Mouse (Mus musculus) right cerebral cortex, adult 2 months (tissue): ENCODE results near the gene Hint1.
"Not testable (repeated sequence)": the region's sequence is repeated elsewhere in the genome, so short reads cannot be mapped to it uniquely, and the experiment has no call there.

Source experiments
- DNase-seq, 2 experiments: peaks; one replicate each; pipeline ENCODE4 v3.0.0; 2021 to 2022; ENCODE audit warnings: low spot score in 2 of 2

The Hint1 gene

DNA sequence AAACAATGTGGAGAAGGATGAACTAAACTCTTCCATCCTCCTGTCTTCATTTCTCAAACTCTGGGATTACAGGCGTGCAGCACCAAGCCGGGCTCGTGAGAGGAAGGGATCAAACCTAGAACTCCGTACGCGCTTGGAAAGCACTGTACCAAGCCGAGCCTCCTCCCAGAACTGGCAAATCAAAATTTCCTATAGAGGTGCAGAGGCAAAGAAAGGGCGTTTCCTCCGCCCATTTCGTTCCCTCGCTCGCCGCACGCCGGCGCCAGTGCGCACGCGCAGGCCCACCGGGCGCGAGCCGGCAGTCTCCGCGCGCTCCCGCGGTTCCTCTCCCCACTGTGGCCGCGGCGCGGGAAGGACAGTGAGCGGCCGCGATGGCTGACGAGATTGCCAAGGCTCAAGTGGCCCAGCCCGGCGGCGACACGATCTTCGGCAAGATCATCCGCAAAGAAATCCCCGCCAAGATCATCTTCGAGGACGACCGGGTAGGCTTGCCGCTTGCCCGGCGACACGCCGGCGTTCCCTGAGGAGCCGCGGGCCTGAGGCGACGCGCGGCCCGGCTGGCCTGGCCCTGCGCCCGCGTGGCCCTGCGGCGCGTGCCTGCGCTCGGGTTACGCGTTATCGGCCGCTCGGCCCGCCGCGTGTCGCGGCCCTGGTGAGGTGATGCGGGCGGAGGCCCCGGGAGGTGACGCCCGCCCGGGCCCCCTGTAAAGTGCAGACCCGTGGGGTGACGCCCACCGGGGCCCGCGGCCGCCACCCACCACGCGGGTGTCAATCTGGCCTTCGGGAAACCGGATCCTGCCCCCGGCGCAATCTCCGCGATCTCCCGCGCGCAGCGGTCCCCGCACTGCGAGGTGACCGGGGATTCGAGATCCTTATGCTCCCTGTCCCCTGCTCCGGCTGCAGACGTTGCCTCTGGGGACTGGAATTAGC is at the start of gene Hint1:
Gene Hint1 (plus strand): TSS at position 265 of the 930 bp plus-strand sequence.
- peak; percentile 92 to 93 for DNase-seq

DNA sequence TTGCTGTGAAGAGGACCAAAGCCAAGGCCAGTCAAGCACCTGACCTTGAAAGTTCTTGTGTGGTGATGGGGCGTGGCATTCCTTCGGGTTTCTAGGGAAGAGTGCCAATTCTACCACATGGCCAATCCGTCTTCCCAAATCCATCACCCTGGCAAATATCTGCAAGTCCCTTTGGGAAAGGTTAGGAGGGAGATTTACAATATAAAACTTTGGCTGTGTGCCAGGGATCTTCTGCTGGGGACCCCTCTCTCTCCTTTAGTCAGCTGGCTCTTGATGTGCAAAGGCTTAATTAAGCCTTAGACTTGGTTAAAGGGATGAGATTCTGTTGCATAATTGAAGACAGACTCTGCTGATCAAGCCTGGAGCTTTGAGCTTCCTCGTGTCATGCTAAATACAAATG is 48.7 kb upstream of the Hint1 start:
- DNase-seq: no peak

DNA sequence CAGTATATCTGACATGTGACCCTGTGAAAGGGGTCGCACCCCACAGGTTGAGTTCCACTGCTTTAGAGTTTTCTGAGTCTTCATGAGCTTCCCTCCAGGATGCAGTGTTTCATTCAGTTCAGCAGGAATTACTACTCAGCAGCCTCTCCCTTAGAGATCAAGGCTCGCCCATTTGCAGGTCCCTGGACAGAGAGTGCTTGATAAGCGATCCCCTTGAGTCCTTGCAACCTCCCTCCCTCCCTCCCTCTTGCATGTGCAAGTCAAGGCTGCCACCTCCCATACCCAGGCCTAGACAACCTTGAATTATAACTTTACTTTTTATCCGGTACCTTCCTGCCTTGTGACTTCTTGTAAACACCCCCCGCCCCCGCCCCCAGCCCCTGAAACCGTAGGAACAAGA is 46.7 kb upstream of the Hint1 start:
- DNase-seq: no peak

DNA sequence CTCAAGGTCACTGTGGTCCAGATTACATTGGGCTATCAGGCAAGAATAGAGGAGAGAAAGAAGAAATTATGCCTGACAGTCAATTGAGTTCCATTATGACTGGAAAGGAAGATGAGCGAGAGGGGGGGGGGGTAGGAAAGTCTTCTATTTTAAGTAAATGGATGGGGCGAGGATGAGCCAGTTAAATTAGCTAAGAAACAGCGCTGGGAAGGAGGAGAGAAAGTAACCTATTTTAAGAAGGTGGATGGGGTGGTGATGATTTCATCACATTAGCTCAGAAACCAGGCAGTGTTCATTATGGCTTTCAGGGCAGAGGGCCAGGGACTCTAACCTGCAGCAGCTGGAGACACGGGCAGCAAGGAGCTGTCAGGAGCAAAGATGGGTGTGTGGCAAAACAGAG is 42.7 kb upstream of the Hint1 start:
- DNase-seq: peak; percentile 53 to 59

DNA sequence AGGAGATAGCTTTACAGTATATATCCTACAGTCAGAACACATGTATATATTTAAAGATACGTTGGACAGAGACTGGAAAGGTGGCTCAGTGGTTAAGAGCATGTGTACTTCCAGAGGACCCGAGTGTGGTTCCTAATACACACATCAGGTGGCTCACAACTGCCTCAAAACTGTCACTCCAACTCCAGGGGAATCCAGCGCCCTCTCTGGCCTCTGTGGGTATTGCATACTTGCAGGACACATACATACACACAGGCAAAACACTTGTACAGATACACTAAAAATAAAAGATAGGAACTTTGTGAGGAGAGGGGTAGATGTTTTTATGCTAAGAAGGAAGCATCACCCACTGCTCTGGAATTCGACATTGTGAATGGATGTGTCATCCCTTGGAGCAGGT is 40.4 kb upstream of the Hint1 start:
- DNase-seq: no peak

DNA sequence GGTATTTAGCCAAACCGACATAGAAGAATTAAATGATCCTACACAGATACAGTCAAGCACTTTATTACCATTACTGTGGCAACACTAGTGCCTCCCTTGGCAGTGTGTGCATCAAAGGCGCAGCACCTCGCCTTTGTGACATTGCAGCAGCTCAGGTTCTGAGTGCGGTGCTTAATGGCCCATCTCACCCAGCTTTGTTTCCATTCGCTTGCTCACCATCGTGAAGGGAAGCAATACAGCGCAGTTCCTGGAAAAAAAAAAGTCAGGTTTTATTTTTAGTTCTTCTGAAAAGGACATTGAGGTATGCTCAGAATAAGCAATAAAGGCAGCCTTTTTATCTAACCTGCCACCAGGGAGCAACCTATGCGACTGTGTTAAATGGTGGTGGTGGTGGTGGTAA is 39.4 kb upstream of the Hint1 start:
- DNase-seq: no peak

DNA sequence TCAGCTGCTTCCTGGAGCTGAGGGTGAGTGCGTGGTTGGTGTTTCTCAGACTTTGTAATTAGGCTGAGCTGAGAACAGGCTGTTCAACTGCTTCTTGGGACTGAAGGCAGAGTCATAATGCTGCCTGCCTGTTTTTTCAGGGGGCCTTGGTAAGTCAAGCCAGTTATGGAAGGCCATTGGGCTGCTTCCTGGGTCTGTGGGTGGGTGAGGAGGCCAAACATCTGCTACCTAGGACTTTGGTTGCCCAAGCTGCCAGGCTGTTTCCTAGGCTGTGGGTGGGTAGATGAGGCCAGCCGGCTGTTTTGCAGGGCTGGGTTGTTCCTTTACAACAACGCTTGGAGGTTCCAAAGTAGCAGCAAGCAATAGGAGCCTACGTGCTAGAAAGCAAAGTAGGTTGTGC is 32.4 kb upstream of the Hint1 start:
- peak; percentile 80 to 85 for DNase-seq

DNA sequence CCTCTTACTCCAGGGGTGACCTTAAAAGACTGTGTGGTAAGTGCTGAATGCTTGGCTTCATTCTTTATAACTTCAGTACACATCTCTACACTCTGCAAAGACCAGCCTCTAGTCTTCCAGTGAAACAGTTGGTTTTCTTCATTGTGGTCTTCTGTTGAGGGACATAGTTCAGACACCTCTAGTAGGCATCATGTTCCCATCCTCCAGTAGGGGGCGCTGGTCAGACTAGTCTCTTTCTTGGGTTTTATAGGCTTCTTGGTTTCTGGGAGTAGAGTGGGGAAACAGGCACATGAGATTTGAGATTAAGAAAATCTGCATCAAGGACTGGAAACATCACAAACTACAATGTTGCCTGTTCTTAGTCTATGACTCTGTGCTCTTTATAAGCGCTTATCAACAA is 31.6 kb upstream of the Hint1 start:
- DNase-seq: no peak

DNA sequence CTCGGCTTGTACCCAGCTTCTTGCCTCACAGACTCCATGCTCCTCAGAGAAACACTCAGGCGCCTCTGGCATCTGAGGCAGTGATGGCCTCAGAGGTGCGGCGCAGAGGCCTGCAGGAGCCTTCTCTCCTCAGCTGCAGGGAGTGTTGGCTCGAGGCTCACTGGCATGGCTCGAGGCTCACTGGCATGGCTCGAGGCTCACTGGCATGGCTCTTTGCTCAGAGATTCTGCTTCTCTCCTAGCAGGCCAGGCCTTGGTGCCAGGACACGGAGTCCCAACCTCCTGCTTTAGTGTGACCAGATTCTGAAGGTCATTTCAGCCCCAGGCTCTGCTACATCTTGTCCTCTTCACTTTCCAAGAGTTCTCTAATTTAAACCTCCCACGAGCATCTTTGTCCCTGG is 30.1 kb upstream of the Hint1 start:
- no peak for DNase-seq

DNA sequence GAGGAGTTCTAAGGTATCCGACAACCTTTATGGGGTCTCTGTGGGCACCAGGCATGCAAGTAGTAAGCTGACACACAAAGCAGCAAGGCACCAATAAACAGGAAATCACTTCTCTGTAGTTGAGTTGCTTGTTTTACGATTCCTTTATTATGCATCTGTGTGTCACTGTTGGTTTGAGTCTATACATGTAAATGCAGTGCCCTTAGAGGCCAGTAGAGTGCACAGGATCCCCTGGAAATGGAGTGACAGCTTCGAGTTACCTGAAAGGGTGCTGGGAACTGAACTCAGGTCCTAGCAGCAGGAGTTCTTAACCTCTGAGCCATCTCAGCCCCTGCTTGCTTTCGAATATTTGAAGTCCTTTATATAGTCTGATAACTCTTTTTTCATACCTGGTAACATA is 26.5 kb upstream of the Hint1 start:
- no peak for DNase-seq

DNA sequence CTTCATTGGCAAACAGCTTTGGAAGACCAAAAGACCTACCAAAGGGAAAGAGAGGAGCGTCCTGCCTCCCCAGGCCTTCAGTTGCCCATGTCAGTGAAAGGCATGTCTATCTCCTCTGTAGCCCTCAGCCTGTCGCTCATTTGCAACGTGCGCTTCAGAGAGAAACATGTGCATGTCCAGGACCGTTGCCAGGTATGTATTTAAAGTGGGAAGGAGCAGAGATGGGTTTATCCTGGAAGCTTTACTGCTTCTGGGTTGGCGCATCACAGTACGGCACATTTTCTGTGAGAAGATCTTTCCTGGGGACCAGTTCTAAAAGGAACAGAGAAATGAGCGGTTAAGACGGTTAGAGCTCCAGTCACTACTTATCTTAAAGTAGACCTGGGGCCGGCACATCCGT is 25.3 kb upstream of the Hint1 start:
- no peak for DNase-seq

DNA sequence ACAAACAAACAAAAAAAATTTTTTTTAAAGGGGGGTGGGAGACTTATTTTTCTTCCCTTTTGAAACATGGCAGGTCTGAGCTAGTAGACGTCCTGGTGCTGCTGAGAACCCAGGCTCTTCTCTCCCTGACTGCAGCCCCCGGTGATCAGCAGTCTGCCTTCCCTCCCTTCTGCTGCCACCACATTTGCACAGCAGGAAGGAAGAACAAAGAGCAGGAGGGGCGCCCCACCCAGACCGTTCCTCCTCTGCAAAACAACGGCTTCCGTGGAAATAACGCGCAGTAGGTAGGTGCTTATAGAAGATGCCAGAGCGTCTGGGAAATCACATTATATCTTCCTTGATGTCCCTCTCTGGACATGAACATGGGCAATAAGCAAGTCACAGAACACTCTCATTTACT is 21.8 kb upstream of the Hint1 start:
- DNase-seq: no peak

DNA sequence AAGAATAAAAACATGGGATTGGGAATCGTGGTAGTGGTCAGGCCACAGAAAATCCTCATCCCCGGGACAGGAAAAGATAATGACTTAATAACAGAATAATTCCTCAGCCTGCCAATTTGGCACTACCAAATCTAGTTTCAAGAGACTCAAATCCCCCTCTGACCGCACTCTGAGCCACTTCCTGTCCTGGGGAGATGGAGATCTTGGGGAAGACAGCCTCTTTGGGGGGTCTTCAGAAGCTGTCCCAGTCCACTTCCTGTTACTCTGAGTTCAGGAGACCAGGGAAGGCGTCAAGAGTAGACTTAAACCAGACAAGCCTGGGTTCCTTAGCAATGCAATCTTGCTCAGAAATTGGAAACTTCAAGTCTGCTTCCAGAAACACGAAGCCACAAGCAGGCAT is 21.2 kb upstream of the Hint1 start:
- no peak for DNase-seq

DNA sequence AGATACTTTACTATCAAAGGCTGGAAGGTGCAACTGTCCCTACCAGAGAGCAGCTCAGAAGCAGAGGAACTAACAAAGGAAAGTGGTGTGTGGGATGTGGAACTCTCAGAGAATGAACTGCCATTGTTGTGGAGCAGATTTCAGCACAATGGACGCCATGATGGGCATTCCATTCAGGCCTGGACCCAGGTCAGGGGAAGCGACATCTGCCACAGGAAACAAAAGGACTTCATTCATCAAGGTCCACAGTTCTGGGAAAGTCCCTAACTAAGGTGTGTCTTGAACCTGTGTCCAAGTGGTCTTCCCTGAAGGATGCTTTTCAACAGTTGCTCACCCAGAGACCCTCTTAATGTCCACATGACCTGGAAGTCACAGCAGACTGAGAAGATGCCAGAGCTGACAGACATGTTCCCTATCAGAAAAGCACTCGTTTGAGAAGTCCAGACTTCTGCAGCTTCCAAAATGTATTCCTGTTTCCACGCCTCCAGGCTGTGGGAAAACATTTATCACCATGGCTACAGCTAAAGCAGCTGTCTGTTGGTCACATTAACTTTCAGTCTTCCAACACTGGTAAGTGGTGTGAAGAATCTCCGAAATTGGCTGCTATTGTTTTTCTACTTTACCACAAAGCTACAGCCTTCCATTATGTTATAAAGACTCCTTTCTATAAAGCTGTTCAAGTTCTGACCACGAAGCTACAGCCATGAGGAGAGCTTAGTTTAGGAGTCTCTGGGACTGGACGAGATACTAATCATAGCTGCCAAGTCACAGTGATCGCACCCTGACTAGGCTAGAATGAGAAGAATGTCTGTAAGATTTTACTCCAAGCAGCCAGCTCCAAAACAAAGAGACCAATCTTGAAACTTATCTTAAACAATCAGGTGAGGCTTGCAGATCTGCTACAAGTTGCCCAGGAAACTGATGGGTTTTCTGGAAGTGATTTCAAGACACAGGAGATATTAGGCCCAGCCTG is 20.4 kb upstream of the Hint1 start:
- DNase-seq: peak; percentile 40 to 49

DNA sequence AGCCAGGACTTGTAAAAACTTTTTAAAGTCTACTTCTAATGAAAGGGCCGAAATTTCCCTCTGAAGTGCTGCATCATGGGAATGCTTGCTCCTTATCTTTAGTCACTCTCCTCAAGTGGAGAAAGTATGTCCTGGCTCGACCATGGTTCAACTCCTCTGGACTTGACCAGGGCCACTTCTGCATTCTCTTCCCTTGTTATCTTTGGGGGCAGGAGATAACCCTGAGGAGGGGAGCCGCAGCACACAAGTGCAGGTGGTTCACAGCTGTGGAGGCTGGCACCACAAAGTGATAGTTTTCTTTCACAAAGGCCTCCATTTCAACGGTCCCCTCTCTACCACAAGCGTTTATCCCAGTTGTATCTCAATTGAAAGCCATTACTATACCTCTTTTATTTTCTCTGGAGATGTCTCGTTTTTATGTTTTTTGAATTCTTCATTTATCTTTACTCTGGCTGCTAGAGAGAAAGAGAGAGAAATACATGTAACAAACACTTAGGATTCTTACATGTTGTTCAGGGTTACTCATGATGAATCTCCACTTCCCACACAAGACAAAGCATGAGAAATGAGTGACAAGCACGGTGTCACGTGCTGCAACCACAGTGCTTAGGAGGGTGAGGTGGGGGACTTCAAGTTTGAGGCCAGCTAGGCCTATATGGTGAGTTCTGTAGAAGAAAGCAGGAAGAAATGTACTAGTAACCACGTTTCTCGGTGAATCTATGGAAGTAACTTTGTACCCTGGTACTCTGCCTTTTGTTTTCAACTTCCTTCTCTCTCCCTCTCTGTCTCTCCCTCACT is 16.0 kb upstream of the Hint1 start:
- DNase-seq: no peak

DNA sequence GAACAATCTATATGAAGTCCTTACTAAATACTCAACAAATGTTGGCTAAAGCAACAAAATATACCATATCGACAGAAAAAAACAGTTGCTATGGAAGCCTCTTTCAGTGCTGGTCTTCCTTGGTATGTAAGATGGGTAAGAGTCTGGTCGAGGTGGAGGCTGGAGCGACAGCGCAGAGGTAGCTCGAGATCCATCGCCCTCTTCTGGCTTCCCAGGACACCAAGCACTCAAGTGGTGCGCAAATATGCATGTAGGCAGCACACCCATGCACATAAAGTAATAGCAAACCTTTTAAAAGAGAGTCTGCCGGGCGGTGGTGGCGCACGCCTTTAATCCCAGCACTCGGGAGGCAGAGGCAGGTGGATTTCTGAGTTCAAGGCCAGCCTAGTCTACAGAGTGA is 14.5 kb upstream of the Hint1 start:
- DNase-seq: no peak

DNA sequence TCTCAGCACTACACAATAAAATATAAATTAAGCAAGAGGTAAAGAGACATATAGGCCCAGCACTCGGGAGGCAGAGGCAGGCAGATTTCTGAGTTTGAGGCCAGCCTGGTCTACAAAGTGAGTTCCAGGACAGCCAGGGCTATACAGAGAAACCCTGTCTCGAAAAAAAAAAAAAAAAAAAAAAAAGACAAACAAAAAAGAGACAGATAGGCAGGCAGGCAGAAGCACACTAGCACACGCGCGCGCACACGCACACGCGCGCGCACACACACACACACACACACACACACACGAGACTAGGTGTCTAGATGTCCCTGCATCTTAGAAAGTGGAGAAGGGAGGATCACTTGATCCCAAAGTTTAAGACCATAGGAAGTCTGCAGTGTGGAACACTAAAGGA is 7.3 kb upstream of the Hint1 start:
- not testable (repeated sequence) for DNase-seq

DNA sequence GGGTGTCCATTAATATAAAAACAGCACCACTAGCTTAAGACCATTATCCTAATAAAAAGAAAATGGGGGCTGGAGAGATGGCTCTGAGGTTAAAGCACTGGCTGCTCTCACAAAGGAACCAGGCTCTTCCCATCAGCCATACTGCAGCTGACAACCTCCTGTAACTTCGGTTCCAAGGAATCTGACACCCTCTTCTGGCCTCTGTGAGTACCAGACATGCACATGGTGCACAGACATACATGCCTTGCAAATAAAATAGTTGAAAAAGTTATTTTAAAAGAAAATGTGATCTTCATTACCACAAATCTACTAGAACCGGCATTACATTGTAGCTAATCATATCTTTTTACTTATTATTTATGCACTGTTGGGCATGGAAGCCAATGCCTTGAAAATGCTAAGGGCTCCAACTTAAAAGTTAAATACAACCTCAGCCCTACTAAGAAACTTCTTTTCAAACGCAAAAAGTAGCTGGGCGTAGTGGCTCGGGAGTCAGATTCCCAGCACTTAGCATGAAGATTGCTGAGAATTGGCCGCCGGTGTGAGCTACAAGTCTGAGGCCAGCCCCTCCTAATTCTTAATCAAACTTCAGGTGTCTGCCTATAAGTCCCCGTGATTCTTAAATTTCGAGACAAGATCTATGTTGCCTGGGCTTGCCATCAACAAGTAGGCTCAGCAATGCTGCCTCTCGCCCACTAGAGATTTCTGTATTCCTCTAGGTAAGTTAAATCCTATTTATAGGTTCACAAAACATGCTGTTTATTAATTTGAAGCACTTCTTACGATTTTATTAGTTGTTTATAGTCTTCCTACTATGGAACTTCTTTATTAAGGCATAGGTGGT is 6.6 kb upstream of the Hint1 start:
- no peak for DNase-seq

DNA sequence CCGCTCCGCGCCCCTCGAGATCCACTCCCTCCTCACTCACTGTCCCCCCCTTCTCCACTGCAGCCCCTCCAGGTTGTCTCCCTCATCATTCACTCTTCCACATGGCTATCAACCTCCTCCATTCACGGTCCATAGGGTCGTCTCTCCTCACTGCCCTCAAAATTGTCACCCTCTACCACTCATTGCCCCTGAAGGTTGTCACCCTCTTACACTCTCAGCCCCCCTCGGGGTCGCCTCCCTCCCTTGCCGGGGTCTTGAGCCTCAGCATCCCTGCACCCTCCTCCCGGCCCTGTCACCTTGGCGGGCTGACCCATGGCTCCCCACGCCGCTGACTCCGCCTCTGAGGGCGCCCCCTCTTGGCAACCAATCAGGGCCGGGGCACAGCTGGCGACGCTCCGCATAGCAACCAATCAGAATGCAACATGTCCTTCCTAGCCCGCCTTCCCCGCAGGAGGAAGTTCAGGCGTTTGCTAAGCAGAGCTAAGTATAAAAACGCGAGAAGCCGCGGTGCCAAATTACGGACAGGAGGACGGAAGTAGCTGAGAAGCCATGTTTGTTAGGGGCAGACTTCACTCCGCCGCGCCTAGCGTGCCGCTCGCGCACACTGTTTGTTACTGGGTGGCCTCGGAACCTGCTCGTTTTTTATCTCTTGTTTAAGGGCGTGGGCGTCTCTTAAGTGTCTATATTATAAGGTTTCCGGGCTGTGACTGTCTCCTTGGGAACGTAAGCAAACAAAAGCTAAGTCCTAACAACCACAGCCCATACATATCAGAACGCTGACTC is 5.7 kb upstream of the Hint1 start, which contains the start of gene Lyrm7:
Gene Lyrm7 (minus strand): TSS at position 661 of the 783 bp plus-strand sequence.
- DNase-seq: peak; percentile 96 to 97
